Mouse (Mus musculus) heart, adult 2 months (tissue): ENCODE measurements at regions not wholly inside any gene's neighbourhood (a gene's known extent, or its start where the extent isn't known, plus 50 kb on each side); places are given as distances from the start of the nearest gene placed in this dataset.

Source experiments
- CTCF ChIP-seq: fragments of 200-600 bp; IDR thresholded peaks from 2 replicates; pipeline ENCODE4 v1.8.1; 2022; ENCODE audit warnings: antibody characterized with exemption, mild to moderate bottlenecking, moderate library complexity
- EP300 ChIP-seq: fragments of 200-500 bp; IDR thresholded peaks from 2 replicates; pipeline ENCODE4 v1.6.1; 2011; ENCODE audit warnings: low read depth, low read length, control low read depth; ENCODE audit not compliant: insufficient read depth
- POLR2A ChIP-seq: fragments of 200-500 bp; IDR thresholded peaks from 2 replicates; pipeline ENCODE4 v1.6.1; 2011; ENCODE audit warnings: mild to moderate bottlenecking, low read depth, low read length, control low read depth; ENCODE audit not compliant: insufficient read depth

- no peak for TF ChIP-seq EP300
- no peak for TF ChIP-seq POLR2A
- no peak for TF ChIP-seq CTCF
Measured at GRCm38 (mm10) chr13:73035336-73035940, 224.8 kb upstream of the Irx4 start.
